In genomic region chr15:102364678-102365077, GRCm38 (mm10) we compare ENCODE assay signal across 23 mouse cellular contexts. TPM values are rescaled to one million over a fixed set of nuclear protein-coding genes. Genes with fewer than 3 reads are reported as not detected.
"Had no signal": no experiment of that assay in that cellular context is flagged by ENCODE, and none has a peak within 500 bp of the region (broad histone marks: within the 10 kb centered on the region; RNA-seq: fewer than 3 reads in every experiment).

No protein-coding gene starts in this region.

- H3K9me3 ChIP-seq: kidney, embryonic 15.5 days; liver, embryonic 13.5 days; midbrain, embryonic 12.5 days; midbrain, embryonic 15.5 days; neural tube, embryonic 12.5 days; neural tube, embryonic 15.5 days had no signal

- H3K36me3 ChIP-seq: kidney, embryonic 15.5 days; liver, embryonic 13.5 days; midbrain, embryonic 12.5 days; midbrain, embryonic 15.5 days; neural tube, embryonic 12.5 days; neural tube, embryonic 15.5 days had no signal

- H3K27ac ChIP-seq: kidney, embryonic 15.5 days; liver, embryonic 13.5 days; midbrain, embryonic 12.5 days; midbrain, embryonic 15.5 days; neural tube, embryonic 12.5 days; neural tube, embryonic 15.5 days; stomach, postnatal 0 days had no signal

- H3K4me2 ChIP-seq: kidney, embryonic 15.5 days; liver, embryonic 13.5 days; midbrain, embryonic 12.5 days; midbrain, embryonic 15.5 days; neural tube, embryonic 12.5 days; neural tube, embryonic 15.5 days had no signal

- H3K4me3 ChIP-seq: kidney, embryonic 15.5 days; liver, embryonic 13.5 days; midbrain, embryonic 12.5 days; midbrain, embryonic 15.5 days; neural tube, embryonic 12.5 days; neural tube, embryonic 15.5 days had no signal

- DNase-seq: kidney, adult 8-10 months; kidney, postnatal 10 days; kidney, postnatal 36 days; left cerebral cortex, postnatal 4 days; liver, embryonic 13.5 days; lung, adult 2 months; lung, postnatal 14 days; lung, postnatal 4 days; right cerebral cortex, adult 18-20 months; right cerebral cortex, postnatal 14 days; right cerebral cortex, postnatal 4 days; thymus, adult 2 months; thymus, postnatal 14 days; thymus, postnatal 4 days had no signal

- H3K9ac ChIP-seq: kidney, embryonic 15.5 days; liver, embryonic 13.5 days; midbrain, embryonic 12.5 days; midbrain, embryonic 15.5 days; neural tube, embryonic 12.5 days; neural tube, embryonic 15.5 days had no signal

- ATAC-seq: midbrain, embryonic 15.5 days had no signal

RNA-seq across cellular contexts. Expression of gene Sp7, which starts 2.3 kb away (rescaled TPM):
- total RNA-seq: liver, adult 2 months; megakaryocyte progenitor cell, adult 5-6 weeks; megakaryocyte-erythroid progenitor cell, adult 5-6 weeks had no signal
- polyA plus RNA-seq: liver, adult 2 months had no signal
